Mouse (Mus musculus): ENCODE measurements around the gene Yes1.
"Not testable (repeated sequence)": the region's sequence is repeated elsewhere in the genome, so short reads cannot be mapped to it uniquely, and the experiment has no call there.

Yes1 gene

DNA sequence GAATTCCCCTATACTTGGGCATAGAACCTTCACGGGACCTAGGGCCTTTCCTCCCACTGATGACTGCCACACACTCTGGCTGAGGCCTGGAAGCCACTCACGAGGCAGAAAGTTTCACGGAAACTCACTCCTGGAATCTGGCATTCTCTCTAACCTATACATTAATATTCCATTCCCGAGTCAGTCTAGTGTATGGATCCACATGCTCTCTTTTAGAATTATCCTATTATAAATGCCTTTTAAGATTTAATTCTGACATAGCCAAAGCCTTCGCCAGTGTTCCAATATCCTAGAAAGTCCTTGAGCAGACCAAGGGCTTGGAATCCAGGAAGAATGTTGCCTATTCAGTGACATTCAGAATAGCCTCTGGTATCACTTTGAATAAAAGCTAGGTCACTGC is 100.5 kb downstream of the Yes1 start:
- DNase-seq = no peak

- DNase-seq = no peak
Observed at GRCm38 (mm10) chr5:32712221-32713041, 101.5 kb downstream of the Yes1 start.

DNA sequence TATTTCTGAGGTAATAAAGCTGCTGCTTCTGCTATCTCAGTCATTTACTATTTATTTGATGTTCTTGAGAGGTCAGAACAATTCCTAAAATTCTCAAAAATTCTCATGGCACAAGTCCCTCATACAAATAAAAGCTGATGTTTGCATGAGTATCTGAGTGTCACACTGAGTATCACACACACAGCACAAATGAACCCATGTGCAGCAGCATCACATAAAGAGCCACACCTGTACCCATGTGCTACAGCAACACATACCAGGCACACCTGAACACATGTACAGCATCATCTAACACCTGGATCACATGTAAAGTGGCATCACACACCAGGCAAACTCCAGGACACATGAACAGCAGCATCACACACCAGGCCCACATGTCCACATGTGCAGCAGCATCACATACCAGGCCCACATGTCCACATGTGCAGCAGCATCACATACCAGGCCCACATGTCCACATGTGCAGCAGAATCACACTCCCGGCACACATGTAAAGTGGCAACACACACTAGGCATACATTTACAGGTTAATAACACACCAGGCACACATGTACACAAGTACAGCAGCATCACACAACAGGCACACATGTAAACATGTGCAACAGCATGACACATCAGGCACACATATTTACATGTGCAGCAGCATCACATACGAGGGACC is 102.2 kb downstream of the Yes1 start:
- no peak for DNase-seq

GRCm38 (mm10) chr5:32713703-32714467 is 102.9 kb downstream of the Yes1 start:
- peak; percentile 83 to 95 for DNase-seq

GRCm38 (mm10) chr5:32717726-32718125 is 106.8 kb downstream of the Yes1 start:
- no peak for DNase-seq

DNA sequence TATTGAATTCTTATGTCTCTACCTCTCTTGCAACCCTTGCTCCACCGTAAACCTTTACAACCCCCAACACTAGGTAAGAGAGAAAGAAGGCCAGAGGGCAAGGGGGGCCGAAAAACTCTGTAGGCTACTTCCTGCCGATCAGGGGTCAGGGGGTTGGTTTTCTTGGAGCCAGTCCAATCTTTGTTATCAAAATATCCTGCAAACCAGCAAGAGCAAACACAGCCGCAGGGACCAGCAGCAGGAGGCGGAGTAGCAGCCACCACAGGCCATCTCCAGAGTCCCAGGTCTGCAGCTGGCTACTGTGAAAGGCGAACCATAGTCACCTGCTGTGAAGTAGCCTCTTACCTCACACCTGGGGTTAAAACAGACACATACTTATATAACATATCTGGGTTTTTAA is 107.9 kb downstream of the Yes1 start:
- no peak for DNase-seq

DNA sequence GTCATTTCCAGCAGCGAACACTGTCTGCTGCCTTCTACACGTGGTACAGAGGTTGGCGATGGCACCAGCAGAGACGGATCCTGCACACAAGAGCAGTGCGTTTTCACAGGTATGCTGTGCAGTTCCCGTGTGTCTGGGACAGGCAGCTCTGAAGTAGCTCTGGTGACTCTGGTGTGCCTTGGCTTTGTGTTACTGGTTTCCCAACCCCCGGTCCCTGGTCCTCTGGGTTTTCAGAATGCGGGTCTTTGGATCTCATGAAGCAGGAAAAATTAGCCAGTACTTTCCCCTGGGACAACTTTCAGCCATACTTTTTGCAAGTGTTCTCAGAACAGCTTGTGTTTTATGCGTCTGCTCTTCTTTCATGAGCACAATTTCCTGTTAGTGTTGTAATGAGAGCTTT is 109.4 kb downstream of the Yes1 start:
- no peak for DNase-seq

DNA sequence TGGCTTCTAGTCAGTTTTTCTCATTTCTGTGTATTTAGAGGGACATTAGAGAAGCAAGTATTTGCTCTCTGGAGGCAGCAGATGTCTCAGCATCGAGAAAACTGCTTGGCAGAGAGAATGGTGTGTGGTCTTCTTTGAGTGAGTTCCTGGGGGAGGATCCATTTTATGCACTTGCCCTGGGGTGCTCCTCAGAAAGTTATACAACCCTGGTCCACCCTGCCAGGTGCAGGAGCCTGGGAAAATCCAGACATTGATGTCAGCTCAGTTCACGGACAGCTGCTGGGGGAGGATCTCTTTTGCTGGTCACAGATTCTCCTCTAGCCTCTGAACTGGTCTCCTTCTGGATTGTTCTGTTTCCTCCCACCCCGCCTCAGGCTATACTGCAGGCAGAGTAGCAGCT is 110.3 kb downstream of the Yes1 start:
- no peak for DNase-seq

GRCm38 (mm10) chr5:32722263-32722662 is 111.3 kb downstream of the Yes1 start:
- DNase-seq = no peak

DNA sequence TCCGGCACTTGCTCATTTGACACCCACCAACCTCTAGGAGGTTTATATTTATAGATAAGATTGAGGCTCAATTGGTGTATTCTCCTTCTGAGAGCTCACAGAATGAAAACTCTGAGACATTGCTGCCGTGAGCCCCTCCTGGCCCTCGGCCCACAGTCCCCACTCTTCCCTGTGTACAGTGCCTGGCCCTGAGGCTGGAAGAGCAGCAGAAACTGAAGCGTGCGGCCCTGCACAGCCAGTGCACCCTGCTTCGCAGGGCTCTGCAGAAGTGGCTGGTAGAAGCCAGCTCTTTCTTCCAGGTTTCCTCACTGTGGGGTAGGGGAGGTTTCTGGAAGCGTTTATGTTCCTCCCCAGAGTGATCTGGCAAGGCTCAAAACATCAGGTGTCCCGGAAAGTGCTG is 111.7 kb downstream of the Yes1 start:
- DNase-seq = not testable (repeated sequence)

DNA sequence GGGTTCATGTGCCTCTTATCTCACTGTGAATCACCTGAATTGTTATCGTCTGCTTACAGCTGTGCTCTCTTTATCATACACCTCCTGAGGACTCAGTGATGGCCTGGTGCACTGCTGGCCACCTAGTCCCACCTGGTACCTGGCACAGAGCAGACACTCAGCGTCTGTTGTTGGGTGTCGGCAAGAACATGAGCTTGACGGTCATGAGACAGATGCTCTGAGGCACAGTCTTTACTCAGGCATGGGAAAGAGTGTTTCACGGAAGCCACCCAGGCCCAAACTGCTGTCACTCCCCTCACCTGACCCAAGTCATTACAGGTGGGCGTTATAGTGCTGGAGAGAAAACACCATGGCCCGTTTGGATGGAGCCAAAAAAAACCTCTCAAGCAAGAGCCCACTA is 113.0 kb downstream of the Yes1 start:
- DNase-seq = no peak

- DNase-seq = peak in 1 of 2 experiments; percentile 17
Observed at GRCm38 (mm10) chr5:32725397-32725796, 114.4 kb downstream of the Yes1 start.

DNA sequence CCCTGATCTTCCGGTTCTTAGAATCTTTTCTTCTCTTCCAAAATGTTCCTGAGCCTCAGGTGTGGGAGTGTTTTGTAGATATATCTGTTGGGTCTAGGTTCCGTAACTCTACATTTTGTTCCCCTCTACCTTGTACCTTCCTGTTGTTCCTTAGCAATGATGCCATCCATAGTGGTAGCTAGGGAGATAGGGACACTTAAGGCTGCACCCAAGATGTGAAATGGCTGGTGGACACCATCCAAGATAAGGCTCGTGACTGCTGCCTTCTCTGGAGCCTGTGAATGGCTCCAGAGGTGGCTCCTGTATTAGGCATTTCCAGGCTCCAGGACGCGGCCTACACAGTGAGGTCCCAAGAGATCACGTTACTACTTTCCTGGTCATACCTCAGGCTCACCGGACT is 117.3 kb downstream of the Yes1 start:
- DNase-seq = no peak

GRCm38 (mm10) chr5:32728851-32729250 is 117.9 kb downstream of the Yes1 start:
- DNase-seq = no peak

DNA sequence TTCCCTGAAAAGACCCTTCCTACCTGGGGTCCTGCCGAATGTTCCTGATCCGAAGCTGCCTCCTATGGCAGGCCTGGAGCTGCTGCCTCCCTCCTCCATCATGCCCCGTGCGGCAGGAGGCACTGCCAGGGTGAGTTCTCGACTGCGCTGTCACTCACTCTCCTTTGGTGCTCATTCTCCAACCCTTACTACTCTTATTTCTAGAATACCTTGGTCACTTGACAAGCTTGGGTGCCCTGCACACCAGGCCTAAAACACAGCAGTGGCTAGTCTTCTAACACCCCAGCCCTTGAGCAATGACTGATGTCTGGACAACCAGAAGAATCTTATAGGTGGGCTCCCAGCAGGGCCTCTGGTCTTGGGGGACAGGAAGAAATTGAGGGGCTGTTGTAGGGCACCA is 122.9 kb downstream of the Yes1 start:
- DNase-seq = not testable (repeated sequence)

GRCm38 (mm10) chr5:32735779-32736178 is 124.8 kb downstream of the Yes1 start:
- DNase-seq = no peak

Data from kidney, postnatal 25 days (tissue).